Mouse (Mus musculus) liver, embryonic 11.5 days (tissue): ENCODE measurements around the gene 4932438H23Rik. TPM values are rescaled to one million over a fixed set of nuclear protein-coding genes. Genes with fewer than 3 reads are reported as not detected.
A peak's percentile ranks its signal among the peaks of the same experiment; 100 is the strongest.

Experiments used
- ATAC-seq: fragments of 200-750 bp; cut with Nextera tagmentation; replicated peaks from 2 replicates; pipeline ENCODE4 v1.8.0; 2017; ENCODE audit warnings: moderate number of reproducible peaks, mild to moderate bottlenecking, moderate TSS enrichment, moderate library complexity; ENCODE audit not compliant: low FRiP score
- DNase-seq: peaks from one replicate; pipeline ENCODE4 v3.0.0-alpha.2; 2017; ENCODE audit warnings: low spot score
- H3K27ac ChIP-seq: fragments of 300-500 bp; sonication (generic); 2 replicates; pipeline ENCODE4 v1.5.1; 2014; ENCODE audit warnings: mild to moderate bottlenecking, low read depth, low read length, control low read depth
- H3K27me3 ChIP-seq: fragments of 300-500 bp; sonication (generic); replicated peaks from 2 replicates; pipeline ENCODE4 v1.6.1; 2014; ENCODE audit warnings: low read length, mixed read lengths; ENCODE audit not compliant: control insufficient read depth, insufficient read depth
- H3K36me3 ChIP-seq: fragments of 300-500 bp; sonication (generic); 2 replicates; pipeline ENCODE4 v1.6.1; 2014; ENCODE audit warnings: mild to moderate bottlenecking, low read length, moderate library complexity, mixed read lengths; ENCODE audit not compliant: control insufficient read depth, insufficient read depth
- H3K4me1 ChIP-seq: fragments of 300-500 bp; sonication (generic); replicated peaks from 2 replicates; pipeline ENCODE4 v1.6.1; 2014; ENCODE audit warnings: low read length, mixed read lengths; ENCODE audit not compliant: control insufficient read depth, insufficient read depth
- H3K4me2 ChIP-seq: fragments of 300-500 bp; sonication (generic); 2 replicates; pipeline ENCODE4 v1.6.1; 2014; ENCODE audit warnings: mild to moderate bottlenecking, control low read depth, moderate library complexity
- H3K4me3 ChIP-seq: fragments of 300-500 bp; sonication (generic); 2 replicates; pipeline ENCODE4 v1.5.1; 2014; ENCODE audit warnings: low read depth, low read length, control low read depth
- H3K9ac ChIP-seq: fragments of 300-500 bp; sonication (generic); 2 replicates; pipeline ENCODE4 v1.6.1; 2014; ENCODE audit warnings: low read depth, low read length, control low read depth
- H3K9me3 ChIP-seq: fragments of 300-500 bp; sonication (generic); 2 replicates; pipeline ENCODE4 v1.6.1; 2016; ENCODE audit warnings: low read length, inconsistent platforms, mixed read lengths; ENCODE audit not compliant: control insufficient read depth
- WGBS: fragments of 180-500 bp; shearing (Covaris S2); extraction: QIAGEN DNeasy Blood & Tissue Kit; methylation state at CpG from one replicate; pipeline ENCODE4 v1.1.7; 2014; 5-methylcytosine and 5-hydroxymethylcytosine counted together
- polyA plus RNA-seq: library from polyadenylated mRNA; unstranded; fragments of >200 nt; fragmentation: Nextera tagmentation; extraction: Ambion mirVana; gene quantifications from 2 replicates; pipeline ENCODE4 v1.2.1, GENCODE M21; 2014

4932438H23Rik gene
- polyA plus RNA-seq, 1 experiment from 2014 or later: not detected

DNA sequence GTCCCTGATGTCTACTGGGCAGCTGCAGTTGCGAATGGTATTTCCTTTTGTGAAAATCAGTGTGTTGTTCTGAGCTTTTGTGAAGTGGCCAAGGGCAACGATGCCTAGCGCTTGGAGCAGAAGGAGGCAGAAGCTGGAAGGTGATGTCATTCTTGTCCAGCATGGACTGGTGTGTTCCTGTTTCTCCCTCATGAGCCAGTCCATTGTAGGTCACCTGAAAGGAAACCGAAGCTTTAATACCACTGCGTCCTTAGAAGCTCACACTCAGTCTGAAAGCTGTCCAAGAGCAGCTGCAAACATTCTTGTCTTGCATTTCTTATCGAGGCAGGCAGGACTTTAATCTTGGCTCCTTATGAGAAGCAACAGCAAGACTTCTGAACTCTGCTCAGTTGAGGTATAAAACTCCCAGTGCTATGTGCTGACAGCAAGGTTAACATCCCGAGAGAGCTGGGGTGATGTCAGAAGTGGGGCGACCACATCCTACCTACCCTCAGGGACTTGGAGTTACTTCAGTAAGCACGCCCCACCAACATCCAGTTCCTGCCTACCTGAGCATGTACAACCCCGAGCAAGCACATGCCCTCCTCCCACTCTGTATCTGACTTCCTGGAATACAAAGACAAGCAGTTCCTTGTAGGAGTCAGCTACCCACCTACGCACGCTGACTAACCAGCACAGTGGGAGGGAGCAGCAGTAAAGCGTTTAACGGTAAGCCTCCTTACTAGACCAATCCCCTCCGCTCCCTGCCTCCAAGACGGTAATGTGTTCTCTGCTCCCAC lies 38.7 kb downstream of the 4932438H23Rik start:
- Histone ChIP-seq H3K36me3 (no peaks in the 10 kb centered on the region), H3K27ac (no peak overlapping the region), H3K4me1 (no peaks in the 10 kb centered on the region; the same call in 1 of the 2 replicates), H3K27me3 (no peaks in the 10 kb centered on the region), H3K9me3 (no peaks in the 10 kb centered on the region), H3K4me3 (no peak overlapping the region), H3K4me2 (no peak overlapping the region), H3K9ac (no peak overlapping the region)
- no peak for DNase-seq
- 57% methylated on average over 16 of the region's 16 CpGs for WGBS
- ATAC-seq: no peak

DNA sequence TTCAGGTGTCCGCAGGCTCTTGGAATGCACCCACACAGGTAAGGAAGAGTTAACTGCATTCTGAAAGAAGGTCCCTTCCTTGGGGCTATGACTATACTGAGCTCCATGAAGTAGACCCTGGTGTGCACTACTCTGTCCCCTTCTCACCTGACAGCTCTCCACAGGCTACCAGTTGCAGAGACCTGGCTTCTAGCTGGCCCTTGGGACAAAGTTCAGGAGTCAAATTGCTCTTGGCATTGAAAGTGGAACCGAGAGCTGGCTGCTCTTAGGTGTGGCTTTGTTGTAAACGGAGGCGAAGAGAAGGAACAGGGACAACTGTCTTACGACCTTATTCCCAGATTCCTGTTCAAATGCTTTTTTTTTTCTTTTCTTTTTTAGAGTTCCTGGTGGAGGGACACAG lies 39.8 kb downstream of the 4932438H23Rik start:
- no peaks in the 10 kb centered on the region for H3K27me3 ChIP-seq
- WGBS: 75% methylated on average over 5 of the region's 5 CpGs

DNA sequence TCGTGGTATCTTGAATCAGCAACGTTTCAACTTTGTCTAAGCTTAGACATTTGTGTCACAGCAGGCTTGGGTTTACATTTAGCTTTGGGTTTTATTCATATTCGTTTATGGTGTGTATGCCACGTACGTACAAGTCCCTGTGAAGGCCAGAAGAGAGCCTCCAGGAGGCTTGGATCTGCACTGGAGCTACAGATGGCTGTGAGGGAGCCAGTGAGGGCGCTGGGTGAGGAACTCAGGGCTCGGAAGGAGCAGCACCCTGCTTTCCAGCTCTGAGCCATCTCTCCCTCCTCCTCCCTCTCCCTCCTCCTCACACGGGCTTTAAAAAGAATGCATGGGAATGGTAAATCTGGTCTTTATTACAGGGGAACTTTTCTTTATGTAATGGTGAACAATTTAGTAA lies 41.3 kb downstream of the 4932438H23Rik start:
- H3K9ac ChIP-seq: no peak overlapping the region
- DNase-seq (no peak), ATAC-seq (no peak)
- no peak overlapping the region for H3K27ac ChIP-seq
- no peaks in the 10 kb centered on the region; the same call in 1 of the 2 replicates for H3K4me1 ChIP-seq
- no peaks in the 10 kb centered on the region for H3K36me3 ChIP-seq
- H3K27me3 ChIP-seq: no peaks in the 10 kb centered on the region
- no peak overlapping the region for H3K4me2 ChIP-seq
- no peaks in the 10 kb centered on the region for H3K9me3 ChIP-seq
- no peak overlapping the region for H3K4me3 ChIP-seq
- 57% methylated on average over 8 of the region's 8 CpGs for WGBS

More for the DNA sequence above, 39.8 kb downstream of the 4932438H23Rik start:
- H3K4me1 ChIP-seq: no peaks in the 10 kb centered on the region; the same call in 1 of the 2 replicates
- H3K4me2 ChIP-seq: no peak overlapping the region
- H3K9ac ChIP-seq: no peak overlapping the region
- H3K9me3 ChIP-seq: no peaks in the 10 kb centered on the region
- no peaks in the 10 kb centered on the region for H3K36me3 ChIP-seq
- no peak overlapping the region for H3K27ac ChIP-seq
- DNase-seq: no peak
- no peak overlapping the region for H3K4me3 ChIP-seq
- no peak for ATAC-seq

DNA sequence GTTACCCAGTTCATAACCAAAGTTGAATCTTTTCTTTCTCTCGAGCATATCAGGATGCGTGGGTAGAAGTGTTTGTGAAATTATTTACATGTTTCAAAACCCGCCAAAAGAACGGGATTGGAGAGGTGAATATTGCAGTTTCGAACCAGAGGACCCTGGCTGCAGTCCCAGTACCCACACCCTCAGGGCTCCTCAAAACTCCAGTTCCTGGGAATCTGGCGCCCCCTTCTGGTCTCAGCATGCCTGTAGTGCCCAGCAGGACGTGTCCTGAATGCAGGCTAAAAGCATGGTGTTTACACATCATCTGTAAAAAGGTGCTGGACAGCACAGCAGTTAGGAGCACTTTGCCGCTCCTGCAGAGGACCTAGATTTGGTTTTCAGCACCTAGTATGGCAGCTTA lies 49.4 kb downstream of the 4932438H23Rik start:
- no peak overlapping the region for H3K27ac ChIP-seq
- H3K4me2 ChIP-seq: peak overlapping the region; percentile 76
- DNase-seq: no peak
- ATAC-seq: no peak
- H3K4me3 ChIP-seq: peak overlapping the region; percentile 98; the same call in 1 of the 2 replicates
- H3K27me3 ChIP-seq: no peaks in the 10 kb centered on the region; the same call in 1 of the 2 replicates
- H3K4me1 ChIP-seq: peaks cover 10% of the 10 kb centered on the region; the same call in 1 of the 2 replicates
- no peaks in the 10 kb centered on the region for H3K9me3 ChIP-seq
- 53% methylated on average over 8 of the region's 8 CpGs for WGBS
- peaks cover 4% of the 10 kb centered on the region; the same call in 1 of the 2 replicates for H3K36me3 ChIP-seq
- H3K9ac ChIP-seq: no peak overlapping the region

DNA sequence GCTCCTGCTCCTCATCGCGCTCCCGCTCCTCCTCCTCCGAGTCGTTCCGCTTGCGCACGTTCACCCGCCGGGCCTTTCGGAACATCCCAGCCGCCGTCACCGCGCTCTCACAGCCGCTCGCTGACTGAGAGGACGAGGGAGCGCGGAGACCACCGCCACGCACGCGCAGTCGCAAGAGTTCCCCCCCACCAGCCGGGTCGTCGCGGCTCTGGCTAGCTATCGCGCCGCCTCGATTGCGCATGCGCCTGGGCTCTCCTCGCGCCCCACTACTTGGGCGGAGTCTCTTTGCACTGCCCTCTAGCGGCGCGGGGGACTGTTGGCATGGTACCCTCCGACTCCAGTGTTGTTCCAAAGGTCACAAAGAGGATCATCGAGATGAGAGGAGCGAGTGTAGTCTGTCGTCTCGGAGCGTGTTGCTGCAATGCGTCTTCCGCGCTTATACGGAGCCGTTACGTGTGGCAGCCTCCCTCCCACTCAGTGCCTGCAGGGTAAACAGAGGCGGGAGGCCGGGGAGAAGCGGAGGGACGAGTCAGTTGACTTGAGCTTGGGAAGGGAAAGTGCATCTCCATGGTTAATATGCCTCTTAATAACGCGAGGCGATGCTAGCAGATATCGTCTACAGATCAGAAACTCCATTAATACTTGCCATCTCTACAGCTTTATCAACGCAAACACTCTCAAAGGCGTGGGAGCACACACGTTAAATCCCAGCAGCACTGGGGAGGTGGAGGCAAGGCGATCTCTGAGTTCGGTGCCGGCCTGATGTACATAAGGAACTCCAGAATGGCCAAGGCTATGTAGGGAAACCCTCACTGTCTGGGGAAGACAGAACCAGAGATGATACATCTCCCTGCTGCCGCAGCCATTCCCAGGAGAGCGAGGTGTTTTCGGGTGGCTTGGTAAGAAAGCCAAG lies 50.4 kb downstream of the 4932438H23Rik start, which contains the start of gene Paxbp1:
Paxbp1 (minus strand) TSS at position 274 of the 913 bp plus-strand sequence.
- ATAC-seq (peak; percentile 95), DNase-seq (peak; percentile 99)
- peaks cover 10% of the 10 kb centered on the region; the same call in 1 of the 2 replicates for H3K4me1 ChIP-seq
- peak within 1 kb of the TSS; percentile 96 for H3K9ac ChIP-seq
- H3K36me3 ChIP-seq: peaks cover 9% of the 10 kb centered on the region; the same call in 1 of the 2 replicates
- WGBS: 1% methylated on average over 61 of the region's 70 CpGs
- H3K27me3 ChIP-seq: no peaks in the 10 kb centered on the region; the same call in 1 of the 2 replicates
- peak within 1 kb of the TSS; percentile 98 for H3K4me3 ChIP-seq
- H3K4me2 ChIP-seq: peak within 1 kb of the TSS; percentile 85
- no peaks in the 10 kb centered on the region for H3K9me3 ChIP-seq
- H3K27ac ChIP-seq: peak within 1 kb of the TSS; percentile 84

DNA sequence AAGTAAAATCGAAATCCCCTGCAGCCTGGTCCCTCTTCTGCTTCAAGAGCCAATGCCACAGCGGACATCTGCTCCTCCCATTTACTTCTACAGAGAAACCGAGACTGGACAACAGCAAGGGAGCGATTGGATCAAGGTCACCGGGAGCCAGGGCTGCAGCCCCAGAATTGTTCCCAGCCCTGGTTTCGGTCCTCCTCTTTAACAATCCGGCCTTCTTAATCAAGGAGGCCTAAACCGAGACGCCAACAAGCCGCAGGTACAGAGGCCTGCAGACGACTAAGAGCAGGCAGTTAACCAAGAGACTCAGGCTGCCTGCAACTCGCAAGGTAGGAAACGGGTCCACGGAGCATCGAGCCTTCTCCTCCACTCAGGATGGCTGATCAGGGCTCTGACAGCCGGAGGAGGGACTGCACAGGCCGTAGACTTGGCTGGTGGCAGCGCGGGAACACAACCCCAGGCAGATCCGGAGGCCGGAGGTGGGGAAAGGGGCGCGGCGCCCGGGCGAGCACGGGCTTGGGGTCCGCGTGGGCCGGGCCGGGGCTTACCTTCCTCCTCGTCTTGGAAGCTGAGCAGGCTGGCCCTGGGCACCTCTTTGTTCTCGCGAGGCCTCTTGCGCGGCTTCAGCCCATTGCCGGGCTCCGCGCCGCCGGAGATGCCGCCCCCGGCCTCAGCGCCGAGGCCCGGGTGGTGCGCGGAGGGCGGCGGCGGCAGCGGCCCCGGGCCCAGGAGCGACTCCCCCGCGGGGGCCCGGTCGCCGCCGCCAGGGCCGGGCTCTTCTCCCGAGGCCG lies 51.3 kb downstream of the 4932438H23Rik start:
- under 1% methylated on average over 63 of the region's 63 CpGs for WGBS

DNA sequence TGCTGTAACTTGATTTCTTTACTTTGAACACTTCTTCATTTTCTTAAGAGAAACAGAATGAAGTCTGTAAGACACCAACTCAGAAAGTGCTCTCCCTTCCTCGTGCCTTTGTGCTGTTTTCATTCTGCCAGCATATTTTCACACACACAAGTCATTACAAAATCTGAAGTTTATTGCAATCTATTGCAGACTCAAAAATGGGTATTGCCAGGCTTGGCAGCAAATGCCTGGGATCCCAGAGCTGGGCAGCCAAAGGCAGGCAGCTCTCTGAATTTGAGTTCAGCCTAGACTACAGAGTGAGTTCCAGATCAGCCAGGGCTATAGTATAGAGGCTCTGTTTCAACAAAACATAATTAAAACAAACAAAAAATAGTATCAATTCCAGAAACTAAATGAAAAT lies 52.3 kb downstream of the 4932438H23Rik start:
- Histone ChIP-seq H3K27me3 (no peaks in the 10 kb centered on the region; the same call in 1 of the 2 replicates), H3K4me2 (peak overlapping the region; percentile 85), H3K36me3 (peaks cover 16% of the 10 kb centered on the region), H3K9me3 (no peaks in the 10 kb centered on the region), H3K27ac (no peak overlapping the region), H3K9ac (0 out of 2 replicates have a peak overlapping the region, but pooled peaks have one; percentile 38), H3K4me3 (peak overlapping the region; percentile 98), H3K4me1 (peaks cover 10% of the 10 kb centered on the region; the same call in 1 of the 2 replicates)
- 60% methylated on average over 1 of the region's 1 CpGs for WGBS
- DNase-seq (no peak), ATAC-seq (no peak)

More for the DNA sequence above, 51.3 kb downstream of the 4932438H23Rik start:
- Histone ChIP-seq H3K9ac (peak overlapping the region; percentile 96), H3K27me3 (no peaks in the 10 kb centered on the region; the same call in 1 of the 2 replicates), H3K4me2 (peak overlapping the region; percentile 85), H3K4me1 (peaks cover 10% of the 10 kb centered on the region; the same call in 1 of the 2 replicates), H3K36me3 (peaks cover 9% of the 10 kb centered on the region; the same call in 1 of the 2 replicates), H3K4me3 (peak overlapping the region; percentile 98), H3K27ac (peak overlapping the region; percentile 84), H3K9me3 (no peaks in the 10 kb centered on the region)
- peak; percentile 74 for DNase-seq
- ATAC-seq: peak; percentile 55
